Mouse (Mus musculus): ENCODE data around the gene Tmem182.
A peak's percentile ranks its signal among the peaks of the same experiment; 100 is the strongest.

Gene Tmem182

DNA sequence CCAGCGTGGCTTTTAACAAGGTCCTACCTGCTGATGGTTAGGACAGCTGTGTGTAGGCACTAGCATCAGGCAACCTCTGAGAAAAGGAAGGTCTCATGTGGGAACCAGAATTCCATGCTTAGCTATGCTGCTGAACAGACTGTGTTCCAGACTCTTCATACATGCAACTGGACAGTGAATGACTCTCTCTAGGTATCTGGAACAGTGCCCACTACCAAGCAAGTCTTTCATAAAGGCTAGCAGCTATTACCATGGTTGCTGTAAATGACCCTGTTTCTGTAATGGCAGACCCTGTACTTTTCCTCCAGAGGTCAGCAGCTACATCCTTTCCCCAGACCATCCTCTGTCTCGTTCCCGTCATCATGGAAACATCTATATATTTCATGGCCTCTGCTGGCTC lies 61.7 kb downstream of the Tmem182 start:
- no peak for ATAC-seq (ENCODE audit: low TSS enrichment)

GRCm38 (mm10) chr1:40867651-40868050 lies 62.2 kb downstream of the Tmem182 start:
- ATAC-seq (ENCODE audit: low TSS enrichment), result no peak

DNA sequence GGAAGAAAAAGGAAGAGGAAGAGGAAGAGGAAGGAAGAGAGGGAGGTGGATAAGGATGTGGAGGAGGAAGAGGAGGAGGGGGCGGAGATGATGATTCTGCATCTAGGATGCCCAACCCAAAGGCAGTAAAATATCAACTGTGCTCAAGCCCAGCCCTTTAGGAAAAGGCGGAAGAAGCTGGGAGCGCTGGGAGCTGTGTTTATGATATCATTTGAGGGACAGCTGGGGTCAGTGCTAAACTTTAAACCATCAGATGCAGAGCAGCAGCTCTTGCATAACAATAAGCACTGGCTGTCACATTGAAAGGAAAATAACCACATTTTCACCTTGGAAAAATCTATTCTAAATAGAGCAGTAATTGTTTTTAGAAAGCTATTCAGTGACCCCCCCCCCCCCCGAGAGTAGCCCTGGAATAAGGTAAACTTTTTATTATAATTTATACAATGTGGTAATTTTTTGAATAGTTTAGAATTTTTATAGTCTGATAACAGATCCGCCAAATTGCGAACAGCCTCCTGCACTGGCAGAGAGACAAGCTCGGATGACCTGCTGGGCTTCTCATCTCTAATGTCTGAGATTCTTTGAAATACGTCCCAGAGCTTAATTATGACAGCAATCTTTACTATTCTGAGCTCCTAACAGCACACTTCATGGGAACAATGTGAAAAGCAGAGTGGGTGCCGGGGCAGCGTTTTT lies 68.5 kb downstream of the Tmem182 start:
- no peak for ATAC-seq (ENCODE audit: low TSS enrichment)

GRCm38 (mm10) chr1:40874456-40875375 lies 69.3 kb downstream of the Tmem182 start:
- ATAC-seq (ENCODE audit: low TSS enrichment), result peak; percentile 70

- ATAC-seq (ENCODE audit: low TSS enrichment), result peak; percentile 75
These were observed 73.7 kb downstream of the Tmem182 start for GRCm38 (mm10) chr1:40879051-40879450.

DNA sequence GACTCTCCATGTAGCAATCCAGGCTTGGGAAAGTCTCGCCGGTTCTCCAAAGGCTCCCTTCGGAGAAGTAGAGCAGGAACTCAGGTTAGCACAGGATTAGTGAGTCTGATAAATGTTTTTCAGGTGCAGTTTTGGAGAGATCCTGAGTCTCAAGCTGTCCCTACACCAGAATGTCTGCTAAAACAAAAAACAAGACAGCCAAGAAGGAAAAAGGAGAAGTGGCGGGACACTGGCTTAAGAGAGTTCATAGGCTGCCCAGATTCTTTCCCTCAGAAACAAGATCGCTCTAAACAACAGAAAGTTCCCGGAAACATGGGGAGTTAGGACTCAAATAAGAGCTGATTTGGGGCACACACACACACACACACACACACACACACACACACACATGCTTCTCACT lies 74.1 kb downstream of the Tmem182 start:
- no peak for ATAC-seq (ENCODE audit: low TSS enrichment)

DNA sequence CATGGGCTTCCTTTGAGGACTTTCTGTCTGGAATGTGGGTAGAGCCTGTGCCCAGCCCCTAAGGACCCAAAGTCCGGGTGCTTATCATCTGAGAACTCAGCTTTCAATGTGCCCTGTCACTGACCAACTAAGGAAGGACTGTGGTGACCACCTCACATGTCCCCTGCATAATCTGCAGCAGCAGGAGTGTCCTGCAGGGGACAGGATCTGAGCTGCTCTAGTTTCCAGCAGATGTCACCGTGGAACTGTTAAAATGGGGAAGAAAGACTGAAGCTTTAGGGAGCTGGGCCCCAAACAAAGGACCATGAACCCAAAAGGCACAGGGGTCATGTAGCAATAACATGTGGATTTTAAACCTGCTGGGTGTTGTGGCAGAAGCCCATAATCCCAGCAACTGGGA lies 75.1 kb downstream of the Tmem182 start:
- no peak for ATAC-seq (ENCODE audit: low TSS enrichment)

- no peak for ATAC-seq (ENCODE audit: low TSS enrichment)
These were observed 78.5 kb downstream of the Tmem182 start for GRCm38 (mm10) chr1:40883856-40884255.

- ATAC-seq (ENCODE audit: low TSS enrichment), result no peak
These were observed 79.5 kb downstream of the Tmem182 start for GRCm38 (mm10) chr1:40884943-40885342.

DNA sequence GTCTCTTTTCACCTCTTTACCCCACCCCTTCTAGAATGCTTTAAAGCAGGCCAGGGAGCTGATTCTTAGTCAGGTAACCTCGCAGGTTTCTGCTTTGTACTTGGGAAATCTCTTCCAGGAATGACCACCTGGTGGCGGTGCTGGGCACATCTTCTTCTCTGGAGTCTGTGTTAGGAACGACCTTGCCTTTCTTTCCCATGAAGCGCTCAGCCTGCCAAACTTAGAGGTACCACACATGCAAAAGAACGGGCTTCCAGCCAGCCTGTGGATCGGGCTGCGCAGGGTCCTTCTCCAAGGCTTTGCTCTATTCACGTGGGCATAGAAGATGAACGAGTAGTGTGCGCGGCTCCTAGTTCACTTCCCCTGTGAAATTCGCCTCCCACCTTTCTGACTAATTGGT lies 82.3 kb downstream of the Tmem182 start:
- ATAC-seq (ENCODE audit: low TSS enrichment), result peak; percentile 89

DNA sequence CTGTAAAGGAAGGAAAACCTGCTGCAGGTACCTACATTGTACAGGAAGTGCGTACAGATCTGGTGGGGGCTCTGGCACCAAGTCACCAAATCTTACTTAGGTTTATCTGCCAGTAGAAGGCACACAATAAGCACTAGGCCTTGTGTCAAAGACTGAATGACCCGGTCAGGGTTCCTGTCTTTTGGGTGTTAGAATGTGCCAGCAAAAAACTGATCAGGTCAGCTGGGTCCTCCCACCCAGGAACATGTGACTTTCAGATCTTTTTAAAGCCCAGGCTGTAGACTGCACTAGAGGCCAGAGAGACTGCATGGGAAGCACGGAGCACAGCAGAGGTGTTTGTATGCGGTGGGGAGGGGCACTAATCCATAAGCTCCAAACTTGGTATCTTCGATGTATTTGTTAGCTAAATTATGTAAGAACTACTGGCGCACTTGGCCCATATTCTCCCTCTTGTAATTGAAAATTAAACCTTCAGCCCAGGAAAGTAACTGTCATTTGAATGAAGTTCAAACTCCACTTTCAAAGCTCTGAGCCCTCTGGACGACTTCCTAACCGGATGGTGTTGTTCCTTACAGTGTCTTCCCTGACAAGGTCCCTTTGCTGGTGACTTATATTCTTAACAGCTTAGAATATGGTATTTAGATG lies 83.1 kb downstream of the Tmem182 start:
- no peak for ATAC-seq (ENCODE audit: low TSS enrichment)

- no peak for ATAC-seq (ENCODE audit: low TSS enrichment)
These were observed 84.2 kb downstream of the Tmem182 start for GRCm38 (mm10) chr1:40889617-40890016.

- peak; percentile 62 for ATAC-seq (ENCODE audit: low TSS enrichment)
These were observed 84.8 kb downstream of the Tmem182 start for GRCm38 (mm10) chr1:40890246-40890645.

- no peak for ATAC-seq (ENCODE audit: low TSS enrichment)
These were observed 98.3 kb downstream of the Tmem182 start for GRCm38 (mm10) chr1:40903712-40904111.
